Mouse (Mus musculus) midbrain, embryonic 14.5 days (tissue): ENCODE results near the gene LTO1. TPM values are rescaled to one million over a fixed set of nuclear protein-coding genes. Genes with fewer than 3 reads are reported as not detected.

Source experiments
- ATAC-seq: fragments of 200-750 bp; cut with Nextera tagmentation; 2 replicates; pipeline ENCODE4 v1.8.0; 2017; ENCODE audit warnings: moderate number of reproducible peaks, moderate library complexity; ENCODE audit not compliant: low FRiP score, low TSS enrichment
- DNase-seq: peaks from one replicate; pipeline ENCODE4 v3.0.0-alpha.2; 2015
- H3K27ac ChIP-seq: fragments of 300-500 bp; sonication (generic); replicated peaks from 2 replicates; pipeline ENCODE4 v1.5.1; 2014; ENCODE audit warnings: mild to moderate bottlenecking, low read depth, low read length, moderate library complexity
- H3K27me3 ChIP-seq: fragments of 300-500 bp; sonication (generic); 2 replicates; pipeline ENCODE4 v1.6.1; 2014; ENCODE audit warnings: low read length, control low read depth, mixed read lengths; ENCODE audit not compliant: control insufficient read depth, insufficient read depth
- H3K36me3 ChIP-seq: fragments of 300-500 bp; sonication (generic); 2 replicates; pipeline ENCODE4 v1.6.1; 2014; ENCODE audit warnings: low read length, control low read depth; ENCODE audit not compliant: control insufficient read depth, insufficient read depth
- H3K4me1 ChIP-seq: fragments of 300-500 bp; sonication (generic); 2 replicates; pipeline ENCODE4 v1.6.1; 2014; ENCODE audit warnings: mild to moderate bottlenecking, antibody characterized with exemption, low read length, control low read depth; ENCODE audit not compliant: control insufficient read depth, insufficient read depth
- H3K4me2 ChIP-seq: fragments of 300-500 bp; sonication (generic); 2 replicates; pipeline ENCODE4 v1.6.1; 2014; ENCODE audit warnings: mild to moderate bottlenecking, low read length, moderate library complexity
- H3K4me3 ChIP-seq: fragments of 300-500 bp; sonication (generic); replicated peaks from 2 replicates; pipeline ENCODE4 v1.5.1; 2014; ENCODE audit warnings: low read depth, low read length
- H3K9ac ChIP-seq: fragments of 300-500 bp; sonication (generic); replicated peaks from 2 replicates; pipeline ENCODE4 v1.6.1; 2014; ENCODE audit warnings: mild to moderate bottlenecking, low read length, moderate library complexity
- H3K9me3 ChIP-seq: fragments of 300-500 bp; sonication (generic); 2 replicates; pipeline ENCODE4 v1.6.1; 2016; ENCODE audit warnings: low read length, control low read depth, mixed read lengths; ENCODE audit not compliant: control insufficient read depth
- WGBS: fragments of 180-500 bp; shearing (Covaris S2); extraction: QIAGEN DNeasy Blood & Tissue Kit; methylation state at CpG from one replicate; pipeline ENCODE4 v1.1.7; 2014; 5-methylcytosine and 5-hydroxymethylcytosine counted together
- polyA plus RNA-seq: library from polyadenylated mRNA; unstranded; fragments of >200 nt; fragmentation: Nextera tagmentation; extraction: Ambion mirVana; gene quantifications from 2 replicates; pipeline ENCODE4 v1.2.1, GENCODE M21; 2014

LTO1 gene
- polyA plus RNA-seq, 1 experiment from 2014 or later, result 25.4 TPM

GRCm38 (mm10) chr7:144965893-144966292, 51.0 kb downstream of the LTO1 start:
- 85% methylated on average over 5 of the region's 5 CpGs for WGBS
- H3K4me3 ChIP-seq, result no peak overlapping the region
- H3K36me3 ChIP-seq, result no peaks in the 10 kb centered on the region
- no peaks in the 10 kb centered on the region for H3K4me1 ChIP-seq
- no peaks in the 10 kb centered on the region for H3K9me3 ChIP-seq
- no peaks in the 10 kb centered on the region for H3K27me3 ChIP-seq
- DNase-seq (no peak), ATAC-seq (no peak)
- no peak overlapping the region for H3K4me2 ChIP-seq
- no peak overlapping the region for H3K27ac ChIP-seq
- no peak overlapping the region for H3K9ac ChIP-seq

GRCm38 (mm10) chr7:144970997-144971768, 56.3 kb downstream of the LTO1 start:
- no peak for DNase-seq
- ATAC-seq, result no peak
- Histone ChIP-seq H3K4me1 (no peaks in the 10 kb centered on the region), H3K36me3 (no peaks in the 10 kb centered on the region), H3K27ac (no peak overlapping the region), H3K9ac (no peak overlapping the region), H3K27me3 (no peaks in the 10 kb centered on the region), H3K9me3 (no peaks in the 10 kb centered on the region), H3K4me2 (no peak overlapping the region), H3K4me3 (no peak overlapping the region)
- WGBS, result 76% methylated on average over 8 of the region's 8 CpGs

- WGBS, result 35% methylated on average over 2 of the region's 2 CpGs
- DNase-seq (no peak), ATAC-seq (no peak)
- Histone ChIP-seq H3K36me3 (no peaks in the 10 kb centered on the region), H3K4me3 (no peak overlapping the region), H3K9me3 (no peaks in the 10 kb centered on the region), H3K27ac (no peak overlapping the region), H3K27me3 (no peaks in the 10 kb centered on the region), H3K4me2 (no peak overlapping the region), H3K9ac (no peak overlapping the region), H3K4me1 (no peaks in the 10 kb centered on the region)
Observed at GRCm38 (mm10) chr7:144971769-144972168, 56.9 kb downstream of the LTO1 start.

- H3K9me3 ChIP-seq, result no peaks in the 10 kb centered on the region
- no peaks in the 10 kb centered on the region for H3K36me3 ChIP-seq
- no peak overlapping the region for H3K27ac ChIP-seq
- no peaks in the 10 kb centered on the region for H3K4me1 ChIP-seq
- no peak for ATAC-seq
- H3K4me2 ChIP-seq, result no peak overlapping the region
- H3K27me3 ChIP-seq, result no peaks in the 10 kb centered on the region
- WGBS, result 80% methylated on average over 8 of the region's 8 CpGs
- no peak overlapping the region for H3K9ac ChIP-seq
- no peak for DNase-seq
- no peak overlapping the region for H3K4me3 ChIP-seq
Observed at GRCm38 (mm10) chr7:144973461-144973860, 58.6 kb downstream of the LTO1 start.

DNA sequence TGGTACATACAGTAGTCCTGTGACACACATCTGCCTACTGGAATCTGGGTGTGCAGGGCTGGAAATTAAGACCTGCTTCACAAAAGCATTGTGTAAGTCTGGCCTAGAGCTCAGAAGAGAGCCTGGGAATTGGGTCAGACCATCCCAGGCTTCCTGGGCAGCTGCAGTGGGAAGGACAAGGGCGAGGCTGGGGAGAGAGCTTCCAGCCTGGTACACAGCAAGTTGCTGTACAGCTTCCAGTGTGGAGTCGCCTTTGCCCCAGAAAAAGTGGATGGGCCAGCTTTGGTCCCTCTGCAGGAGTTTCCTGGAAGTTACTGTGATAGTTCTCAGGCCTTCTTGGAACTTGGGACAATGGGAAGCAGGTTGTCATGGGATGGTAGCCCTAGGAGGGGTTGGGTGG, 62.2 kb downstream of the LTO1 start:
- WGBS, result 76% methylated on average over 2 of the region's 2 CpGs
- Histone ChIP-seq H3K9ac (no peak overlapping the region), H3K36me3 (no peaks in the 10 kb centered on the region), H3K27me3 (no peaks in the 10 kb centered on the region), H3K4me1 (no peaks in the 10 kb centered on the region), H3K4me3 (no peak overlapping the region), H3K9me3 (no peaks in the 10 kb centered on the region), H3K4me2 (no peak overlapping the region), H3K27ac (no peak overlapping the region)
- DNase-seq (no peak), ATAC-seq (no peak)

- Histone ChIP-seq H3K4me3 (no peak overlapping the region), H3K4me1 (no peaks in the 10 kb centered on the region), H3K36me3 (no peaks in the 10 kb centered on the region), H3K9me3 (no peaks in the 10 kb centered on the region), H3K9ac (no peak overlapping the region), H3K27ac (no peak overlapping the region), H3K27me3 (no peaks in the 10 kb centered on the region), H3K4me2 (no peak overlapping the region)
- ATAC-seq, result no peak
- DNase-seq, result no peak
- 84% methylated on average over 5 of the region's 5 CpGs for WGBS
Observed at GRCm38 (mm10) chr7:144979814-144980213, 64.9 kb downstream of the LTO1 start.

Other genes starting within 250 kb of the LTO1 start
- gene Ano1, start 163.1 kb upstream of the LTO1 start, polyA plus RNA-seq, result 7.3 and 14.9 TPM in 2 replicates
- 16.7 and 22.6 TPM in 2 replicates for gene Fgf3, start 77.0 kb upstream of the LTO1 start, polyA plus RNA-seq
- gene Fgf4, start 67.7 kb upstream of the LTO1 start, polyA plus RNA-seq, result not detected in 2 replicates
- 44.5 and 62.6 TPM in 2 replicates for gene Fgf15, start 18.6 kb upstream of the LTO1 start, polyA plus RNA-seq
- 40.1 and 76.3 TPM in 2 replicates for gene Ccnd1, start 24.8 kb downstream of the LTO1 start, polyA plus RNA-seq